Mouse (Mus musculus): ENCODE results near the gene Shank1.

- no peak for TF ChIP-seq CTCF (IDR thresholded peaks at IDR 0.05; ENCODE audit: low read depth, low read length)
- no peak for TF ChIP-seq GATA2 (IDR thresholded peaks at IDR 0.05; ENCODE audit: borderline replicate concordance, low read depth, low read length)
Measured at GRCm38 (mm10) chr7:44261147-44261546, 48.9 kb upstream of the Shank1 start, which contains the start of gene Gm15517.

Measured in G1E (cell line).